Mouse (Mus musculus): Measurements from ENCODE around the gene Myo15b.

Gene Myo15b

GRCm38 (mm10) chr11:115933747-115934110 lies 75.5 kb downstream of the Myo15b start:
- no peak for DNase-seq (ENCODE audit: low read depth, low spot score)

- peak; percentile 71 for DNase-seq (ENCODE audit: low read depth, low spot score)
These were observed 81.6 kb downstream of the Myo15b start for GRCm38 (mm10) chr11:115939690-115940329.

GRCm38 (mm10) chr11:115941980-115942379 lies 83.8 kb downstream of the Myo15b start:
- no peak for DNase-seq (ENCODE audit: low read depth, low spot score)
